Mouse (Mus musculus): ENCODE results near the gene Gm43064.
"Not testable (repeated sequence)": the region's sequence is repeated elsewhere in the genome, so short reads cannot be mapped to it uniquely, and the experiment has no call there.

Gm43064 gene

GRCm38 (mm10) chr3:103808891-103809798 lies at the start of gene Gm43064, which contains the start of the genes Dclre1b and Ap4b1:
Gene Gm43064 (plus strand): TSS chr3:103809573.
Gene Dclre1b (minus strand): TSS chr3:103809444.
Gene Ap4b1 (plus strand): TSS chr3:103809520.
- DNase-seq, result peak; percentile 86 to 88

DNA sequence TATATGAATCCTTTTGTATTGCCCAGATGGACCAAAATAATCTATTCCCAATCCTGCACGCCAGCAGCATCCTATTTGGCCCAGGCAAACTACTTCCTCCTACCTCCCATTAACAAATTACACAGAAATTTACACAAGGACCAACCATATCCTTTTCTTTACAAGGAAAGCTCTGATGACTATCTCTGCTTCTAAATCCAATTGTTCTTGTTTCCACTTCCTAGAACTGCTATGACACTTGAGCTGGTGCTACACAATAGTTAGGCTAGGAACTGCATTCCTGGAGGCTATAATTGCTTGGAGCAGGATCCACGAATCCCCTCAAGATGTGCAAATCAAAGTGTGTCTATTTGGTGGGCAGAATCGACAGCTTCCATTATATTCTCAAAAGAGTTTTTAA lies 42.6 kb upstream of the Gm43064 start:
- DNase-seq, result no peak

- DNase-seq, result no peak
Observed at GRCm38 (mm10) chr3:103771531-103772130, 37.7 kb upstream of the Gm43064 start.

- DNase-seq, result peak; percentile 42 to 44
Observed at GRCm38 (mm10) chr3:103772846-103773245, 36.5 kb upstream of the Gm43064 start.

DNA sequence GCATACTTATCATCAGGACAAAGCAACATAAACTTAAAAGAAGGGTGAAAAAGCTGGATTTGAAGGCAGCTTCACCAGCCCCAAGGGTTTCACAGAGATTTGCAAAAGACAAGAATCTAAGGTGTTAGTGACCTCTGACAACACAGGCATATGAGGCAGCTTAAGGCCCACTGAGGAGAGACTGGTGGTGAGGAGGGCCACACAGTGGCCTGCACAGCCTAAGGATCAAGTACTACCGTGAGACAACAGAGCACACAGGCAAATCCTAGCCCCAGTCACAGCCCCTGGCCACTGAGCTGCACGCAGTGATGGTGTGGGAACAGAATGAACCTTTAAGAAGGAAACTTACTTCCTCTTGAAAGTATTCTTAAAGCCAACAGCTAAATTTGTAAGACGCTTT lies 35.9 kb upstream of the Gm43064 start:
- no peak for DNase-seq

- no peak for DNase-seq
Observed at GRCm38 (mm10) chr3:103774009-103774408, 35.4 kb upstream of the Gm43064 start.

DNA sequence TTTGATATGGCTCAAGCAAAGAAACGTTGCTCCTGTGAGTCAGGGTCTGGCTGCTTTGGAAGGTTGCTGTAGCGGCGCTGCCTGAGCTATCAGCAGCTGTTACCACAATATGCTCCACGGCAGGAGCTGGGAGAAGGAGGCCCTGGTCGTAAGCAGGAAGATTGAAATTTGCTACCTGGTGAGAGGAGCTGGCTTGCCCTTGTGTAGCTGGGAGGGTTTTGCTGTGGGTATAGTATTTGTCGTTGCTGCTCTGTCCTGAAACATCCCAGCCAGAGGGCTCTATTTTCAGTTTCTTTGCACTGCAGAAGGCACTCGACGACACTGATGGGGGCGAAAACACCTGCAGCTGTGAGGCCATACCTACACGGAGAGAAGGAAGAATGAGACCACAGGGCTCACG lies 31.4 kb upstream of the Gm43064 start:
- DNase-seq, result no peak

GRCm38 (mm10) chr3:103778660-103779059 lies 30.7 kb upstream of the Gm43064 start:
- no peak for DNase-seq

DNA sequence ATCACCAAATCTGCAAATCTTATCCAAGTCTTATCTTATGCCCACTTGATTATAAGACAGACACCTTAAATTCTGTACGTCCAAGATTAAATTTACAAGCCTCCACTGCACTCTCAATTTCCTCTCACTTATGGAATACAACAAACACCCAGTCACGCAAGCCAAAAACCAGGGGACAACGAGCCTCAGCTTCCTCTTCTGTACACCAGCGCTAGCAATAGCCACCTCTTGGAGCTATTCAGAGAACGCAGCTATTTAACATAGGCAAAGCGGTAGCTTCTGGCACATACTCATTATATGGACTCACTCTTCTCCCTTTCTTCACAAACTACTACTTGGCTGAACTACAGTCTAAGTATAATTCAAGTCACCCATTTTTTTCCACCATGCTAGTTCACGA lies 30.2 kb upstream of the Gm43064 start:
- DNase-seq, result no peak

GRCm38 (mm10) chr3:103780271-103780670 lies 29.1 kb upstream of the Gm43064 start:
- DNase-seq, result no peak

- no peak for DNase-seq
Observed at GRCm38 (mm10) chr3:103780777-103781176, 28.6 kb upstream of the Gm43064 start.

DNA sequence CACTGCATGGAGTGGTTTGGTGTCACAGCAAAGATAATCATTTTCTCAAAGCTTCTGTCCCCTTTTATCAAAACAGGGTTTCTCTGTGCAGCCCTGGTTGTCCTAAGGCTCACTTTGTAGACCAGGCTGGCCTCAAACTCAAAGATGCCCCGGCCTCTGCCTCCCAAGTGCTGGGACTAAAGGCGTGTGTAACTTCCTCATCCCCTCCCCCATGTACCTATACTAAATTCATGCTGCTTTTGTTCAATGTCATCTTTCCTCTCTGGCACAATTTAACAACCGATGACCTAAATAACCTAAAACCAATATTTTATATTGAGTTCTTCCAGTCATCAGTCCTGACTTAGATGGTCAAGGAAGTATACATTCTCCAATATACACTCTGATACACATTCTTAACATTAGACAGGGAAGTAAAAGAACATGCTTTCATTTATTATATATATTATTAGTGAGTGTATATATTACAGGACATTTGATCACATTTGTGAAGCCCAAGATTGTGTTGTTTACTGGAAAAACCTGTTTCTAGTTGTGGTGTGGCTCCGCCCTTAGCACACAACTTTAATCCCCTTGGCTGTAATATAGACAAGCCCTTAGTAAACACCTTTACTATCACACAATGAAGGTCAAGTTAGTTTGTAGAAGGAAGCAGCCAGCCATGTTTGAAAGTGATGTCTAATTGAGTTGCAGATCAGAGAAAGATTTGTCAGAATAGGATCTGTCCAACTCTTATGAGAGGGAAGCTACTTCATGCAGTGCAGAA lies 26.3 kb upstream of the Gm43064 start:
- DNase-seq, result no peak

DNA sequence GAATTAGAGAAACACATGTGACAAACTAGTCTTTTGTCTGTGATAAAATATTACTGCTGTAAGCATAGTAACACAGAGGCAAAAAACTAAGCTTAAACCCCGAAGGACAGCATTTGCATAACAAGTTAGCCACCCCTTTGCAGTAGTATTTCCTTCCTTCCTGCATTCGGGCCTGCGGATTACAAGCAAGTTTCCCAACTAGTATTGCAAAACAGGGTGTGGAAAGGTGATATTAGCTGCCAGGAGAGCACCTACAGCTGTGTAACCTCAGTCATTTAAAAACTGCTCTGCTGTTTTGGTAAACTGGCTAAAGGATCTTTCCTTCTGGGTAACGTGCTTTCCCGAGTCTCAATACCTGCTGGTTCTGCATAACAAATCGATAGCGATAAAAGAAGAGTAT lies 22.1 kb upstream of the Gm43064 start:
- DNase-seq, result no peak

DNA sequence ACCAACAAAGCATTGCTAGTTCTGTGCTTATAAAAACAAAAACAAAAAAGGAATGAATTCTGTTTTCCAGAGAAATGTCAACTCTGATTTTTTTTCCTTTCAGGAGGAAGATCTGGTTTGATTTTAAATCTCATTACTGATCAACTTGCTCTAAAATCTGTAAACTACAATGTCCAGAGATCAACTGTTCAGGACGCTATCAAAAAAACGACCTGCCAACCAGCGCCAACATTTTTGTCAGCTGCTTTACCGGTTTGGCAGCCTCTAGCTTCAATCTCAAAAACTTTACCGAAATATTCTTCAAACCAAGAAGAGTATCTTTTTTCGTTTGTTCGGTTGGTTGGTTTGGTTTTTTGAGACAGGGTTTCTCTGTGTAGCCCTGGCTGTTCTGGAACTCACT lies 20.3 kb upstream of the Gm43064 start:
- no peak for DNase-seq

GRCm38 (mm10) chr3:103789891-103790345 lies 19.5 kb upstream of the Gm43064 start:
- no peak for DNase-seq

DNA sequence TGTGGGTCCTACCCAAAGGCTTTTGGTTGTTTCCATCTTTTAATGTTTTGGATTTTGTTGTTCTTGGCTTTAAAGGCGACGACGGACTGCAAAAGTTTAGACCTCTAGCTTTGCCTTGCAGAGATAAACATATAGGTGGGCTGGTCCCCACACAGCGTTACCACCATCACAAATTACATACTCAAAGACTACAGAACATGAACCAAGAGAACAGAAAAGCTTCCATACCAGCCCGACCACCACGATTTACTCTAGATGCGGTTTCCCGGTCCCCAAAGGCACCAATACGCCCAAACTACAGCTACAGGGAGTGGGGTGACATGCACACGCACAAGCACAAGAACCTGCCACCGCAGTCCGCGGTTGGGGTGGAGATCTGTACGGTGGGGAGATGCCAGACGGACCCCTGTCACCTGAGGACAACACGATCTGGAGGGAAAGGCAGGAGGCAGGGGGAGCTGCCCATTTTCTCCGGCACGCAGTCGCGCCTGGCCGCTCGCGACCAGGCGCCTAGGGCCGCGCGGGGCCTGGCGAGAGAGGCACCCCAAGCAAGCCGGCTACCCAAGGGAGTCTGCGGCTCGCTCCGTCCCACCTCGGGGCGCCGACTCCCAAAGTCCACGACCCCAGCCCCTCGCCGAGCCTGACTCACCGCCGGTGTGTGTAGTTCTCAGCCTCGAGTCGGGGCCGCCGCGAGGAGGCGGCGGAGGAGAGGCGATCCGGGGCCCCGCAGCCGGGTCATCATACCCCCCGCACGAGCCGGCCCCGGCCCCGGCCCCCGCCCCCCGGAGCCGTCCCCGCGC lies 18.8 kb upstream of the Gm43064 start:
- DNase-seq, result peak in 1 of 2 experiments; percentile 54

GRCm38 (mm10) chr3:103791230-103792110 lies 17.9 kb upstream of the Gm43064 start, which contains the start of gene Hipk1:
Gene Hipk1 (minus strand): TSS chr3:103791563.
- DNase-seq, result peak; percentile 91 to 92

DNA sequence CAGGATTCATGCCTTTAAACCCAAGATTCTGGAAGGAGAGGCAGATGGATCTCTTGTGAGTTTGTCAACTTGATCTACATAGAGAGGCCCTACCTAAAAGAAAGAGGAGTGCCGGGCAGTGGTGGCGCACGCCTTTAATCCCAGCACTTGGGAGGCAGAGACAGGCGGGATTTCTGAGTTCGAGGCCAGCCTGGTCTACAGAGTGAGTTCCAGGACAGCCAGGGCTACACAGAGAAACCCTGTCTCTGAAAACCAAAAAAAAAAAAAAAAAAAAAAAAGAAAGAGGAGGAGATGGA lies 17.3 kb upstream of the Gm43064 start:
- DNase-seq, result not testable (repeated sequence)

- no peak for DNase-seq
Observed at GRCm38 (mm10) chr3:103792566-103792965, 16.8 kb upstream of the Gm43064 start.

DNA sequence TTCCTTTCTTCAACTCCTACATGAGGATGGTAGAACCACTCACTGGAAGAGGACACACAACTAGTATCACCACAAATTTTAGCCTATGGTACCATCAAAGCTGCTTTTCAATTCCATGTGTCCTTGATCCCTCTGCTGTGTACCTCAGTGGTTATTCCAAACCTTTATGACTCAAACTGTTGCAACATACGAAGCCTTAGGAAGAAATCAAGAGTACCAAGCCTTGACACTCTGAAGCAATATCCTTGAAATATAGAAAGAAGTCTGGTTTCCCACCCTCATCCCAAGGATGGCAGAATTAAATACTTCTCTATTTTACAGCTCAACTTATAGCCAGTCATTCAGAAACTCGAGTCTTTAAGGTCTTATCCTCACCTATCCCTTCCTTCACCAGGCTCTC lies 13.0 kb upstream of the Gm43064 start:
- no peak for DNase-seq

DNA sequence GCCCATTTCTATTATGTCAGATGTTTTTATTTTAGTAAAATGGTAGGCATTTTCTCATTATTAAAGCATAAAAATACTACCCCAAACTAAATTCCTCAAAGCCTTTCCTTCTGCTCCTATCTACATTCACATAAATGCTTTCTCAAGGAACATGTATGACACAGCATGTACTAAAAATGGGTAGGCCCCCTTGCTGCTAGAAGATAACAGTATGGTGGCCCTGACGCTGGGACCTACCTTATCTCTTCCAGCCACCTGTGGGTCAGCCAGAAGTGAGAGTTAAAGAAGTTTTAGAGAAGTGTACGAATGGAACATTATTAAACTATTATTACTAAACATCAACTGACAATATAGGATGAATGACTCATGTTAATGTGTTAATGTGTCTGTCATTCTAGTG lies 9.9 kb upstream of the Gm43064 start:
- no peak for DNase-seq
